Mouse (Mus musculus) megakaryocyte-erythroid progenitor cell, adult 5-6 weeks (primary cell): ENCODE results near the gene Zmynd15. TPM values are rescaled to one million over a fixed set of nuclear protein-coding genes. Genes with fewer than 3 reads are reported as not detected.
"Not testable (repeated sequence)": the region's sequence is repeated elsewhere in the genome, so short reads cannot be mapped to it uniquely, and the experiment has no call there.

ENCODE experiments used
- ATAC-seq: replicated peaks from 2 replicates; pipeline ENCODE4 v1.8.0; 2016; ENCODE audit warnings: mild to moderate bottlenecking, inconsistent platforms; ENCODE audit not compliant: severe bottlenecking, poor library complexity, low FRiP score, low TSS enrichment
- total RNA-seq, 2 experiments: library from RNA; stranded (forward) in 1 of 2; stranded (reverse) in 1 of 2; fragments of 200-1000, 215-1000 nt in 1 of 2; fragments of >200 nt in 1 of 2; fragmentation: Nextera tagmentation in 1 of 2; gene quantifications; 2 replicates each; pipeline ENCODE4 v1.2.3; 2014 to 2017

Gene Zmynd15
- 0.30 and 0.94 TPM in 2 replicates for total RNA-seq (2014; fragmentation: Nextera tagmentation)
- total RNA-seq (2017): not detected in 2 replicates

DNA sequence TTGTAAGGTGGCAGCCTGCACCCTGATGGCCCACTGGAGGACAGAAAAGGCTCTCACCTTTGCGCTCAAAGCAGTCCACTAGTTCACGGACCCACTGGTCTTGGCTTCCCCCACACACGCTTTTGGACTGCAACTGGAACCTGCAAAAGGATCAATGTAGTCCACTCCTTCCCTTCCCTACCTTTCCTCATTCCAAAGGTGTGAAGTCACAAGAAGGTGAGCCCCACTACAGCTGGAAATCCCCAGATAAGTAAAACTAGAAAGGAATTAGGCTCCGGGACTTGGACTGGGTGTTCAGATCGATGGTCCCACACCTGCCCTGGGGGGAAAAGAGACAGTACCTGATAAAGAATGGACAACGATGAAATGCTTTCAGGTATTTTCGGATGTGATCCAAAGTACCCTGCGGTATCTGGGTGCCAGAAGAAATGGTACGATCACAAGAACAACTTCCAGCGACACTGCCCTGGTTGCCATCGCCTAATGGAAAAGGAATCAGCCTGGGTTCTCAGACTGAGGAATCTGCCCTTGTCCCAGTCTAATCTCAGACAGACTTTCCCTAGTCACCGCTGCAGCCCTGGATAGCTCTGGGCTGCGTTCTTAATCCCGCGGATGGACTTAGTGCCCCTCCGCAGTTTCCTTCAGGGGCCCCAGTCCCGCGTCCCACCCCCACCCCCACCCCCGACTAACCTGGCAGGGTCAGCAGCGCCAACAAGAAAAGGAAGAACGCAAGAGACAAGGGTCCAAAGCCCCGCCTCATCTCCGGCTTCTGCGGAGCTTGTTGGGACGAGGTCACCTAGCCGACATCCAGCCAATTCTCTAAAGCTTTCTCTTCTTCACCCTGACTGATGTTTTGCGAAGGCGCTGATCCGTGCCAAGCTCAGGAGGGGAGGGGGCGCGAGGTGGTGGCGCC lies at the start of gene Zmynd15:
Zmynd15 (plus strand) TSS at position 746 of the 913 bp plus-strand sequence.
- no peak for ATAC-seq

DNA sequence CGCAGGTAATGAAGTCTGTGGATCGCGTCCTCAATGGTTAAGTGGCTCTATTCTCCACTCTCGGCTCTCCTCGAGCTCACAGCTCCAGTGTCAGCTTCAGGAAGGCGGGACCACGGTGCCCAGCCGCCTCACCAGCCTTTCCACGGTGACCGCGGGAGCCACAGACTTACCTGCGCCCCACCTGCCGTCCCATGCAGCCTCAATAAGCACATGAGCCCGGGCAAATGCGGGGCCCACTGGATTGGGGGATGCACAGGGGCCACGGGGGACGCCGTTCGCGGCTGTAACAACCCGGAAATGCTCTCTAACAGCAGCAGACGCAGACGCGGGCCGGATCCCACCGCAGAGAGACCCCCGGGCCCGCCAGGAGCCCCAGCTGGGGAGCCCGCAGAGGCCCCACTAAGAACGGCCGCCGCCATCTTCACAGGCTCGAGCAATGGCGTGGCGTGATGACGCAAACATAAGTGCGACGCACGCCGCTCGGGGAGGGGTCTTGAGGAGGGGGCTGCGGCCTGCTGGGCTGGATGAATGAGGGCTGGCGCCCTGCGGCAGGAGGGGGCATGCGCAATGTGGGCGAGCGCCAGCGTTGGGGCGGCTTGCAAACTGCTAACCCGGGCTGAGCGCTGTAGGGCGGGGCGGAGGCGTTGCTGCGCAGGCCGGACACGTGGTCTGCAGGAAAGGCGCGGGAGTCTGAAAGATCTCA lies 49.5 kb upstream of the Zmynd15 start, which contains the start of gene Pelp1:
Pelp1 (minus strand) TSS at position 438 of the 703 bp plus-strand sequence.
- peak; percentile 94 for ATAC-seq

DNA sequence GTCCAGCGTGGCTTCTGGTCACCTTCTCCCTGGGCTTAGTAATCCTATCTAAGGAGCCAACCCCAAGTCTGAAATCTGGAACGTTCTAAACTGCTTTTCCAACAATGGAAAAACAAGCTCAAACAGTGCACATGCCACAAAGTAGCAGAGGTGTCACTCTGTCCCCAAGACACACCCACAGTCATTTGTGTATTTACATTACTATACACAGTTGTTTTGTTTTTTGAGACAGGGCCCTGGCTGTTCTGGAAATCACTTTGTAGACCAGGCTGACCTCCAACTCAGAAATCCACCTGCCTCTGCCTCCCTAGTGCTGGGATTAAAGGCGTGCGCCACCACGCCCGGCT lies 49.0 kb upstream of the Zmynd15 start:
- ATAC-seq: peak; percentile 51

DNA sequence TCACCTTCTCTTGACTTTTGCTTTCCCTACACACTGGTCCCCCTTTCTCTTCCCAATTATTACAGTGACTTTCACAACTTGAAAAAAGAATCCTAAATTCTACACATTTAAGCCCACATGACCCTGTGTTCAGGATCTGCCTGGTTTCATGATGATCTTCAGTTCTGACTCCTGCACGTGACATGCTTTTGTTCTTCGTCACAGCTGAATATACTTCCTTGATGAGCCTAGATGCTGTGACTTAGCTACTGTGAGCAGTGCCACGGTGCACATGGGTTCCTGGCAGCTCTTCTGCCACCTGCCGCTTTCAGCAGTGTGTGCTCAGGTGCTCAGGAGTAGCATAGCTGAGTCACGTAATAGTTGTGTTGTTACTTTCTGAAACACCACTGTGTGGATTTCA lies 46.6 kb upstream of the Zmynd15 start:
- no peak for ATAC-seq

DNA sequence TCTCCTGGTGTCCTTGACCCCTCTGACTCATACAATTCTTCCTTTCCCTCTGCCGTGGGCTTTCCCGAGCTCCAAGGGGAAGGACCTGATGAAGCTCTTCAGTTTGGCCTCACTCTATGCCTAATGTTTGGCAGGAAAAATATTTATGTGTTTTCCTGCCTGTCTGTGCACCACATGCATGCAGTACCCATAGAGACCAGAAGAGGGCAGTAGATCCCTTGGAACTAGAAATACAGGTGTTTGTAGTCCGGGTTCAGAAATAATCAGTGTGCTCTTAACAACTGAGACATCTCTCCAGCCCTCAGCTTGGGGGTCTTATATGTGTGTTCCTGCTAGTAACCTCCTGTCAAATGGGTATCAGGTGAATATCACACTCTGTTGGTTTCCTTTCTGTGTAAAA lies 45.3 kb upstream of the Zmynd15 start:
- no peak for ATAC-seq

DNA sequence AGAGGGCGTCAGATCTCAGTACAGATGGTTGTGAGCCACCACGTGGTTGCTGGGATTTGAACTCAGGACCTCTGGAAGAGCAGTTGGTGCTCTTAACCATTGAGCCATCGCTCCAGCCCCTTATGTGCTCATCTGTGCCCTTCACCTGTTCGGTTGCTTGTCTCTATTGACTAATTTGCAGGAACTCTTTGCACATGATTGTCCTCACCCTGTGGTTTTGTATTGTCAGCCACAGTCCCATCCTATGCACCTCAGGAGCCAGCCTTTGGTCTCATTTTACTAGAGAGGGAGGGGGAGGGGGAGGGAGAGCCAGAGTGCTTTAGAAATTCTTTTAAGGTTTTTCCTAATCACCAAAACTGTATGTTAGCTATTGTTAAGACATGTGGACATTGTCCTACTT lies 41.0 kb upstream of the Zmynd15 start:
- no peak for ATAC-seq

DNA sequence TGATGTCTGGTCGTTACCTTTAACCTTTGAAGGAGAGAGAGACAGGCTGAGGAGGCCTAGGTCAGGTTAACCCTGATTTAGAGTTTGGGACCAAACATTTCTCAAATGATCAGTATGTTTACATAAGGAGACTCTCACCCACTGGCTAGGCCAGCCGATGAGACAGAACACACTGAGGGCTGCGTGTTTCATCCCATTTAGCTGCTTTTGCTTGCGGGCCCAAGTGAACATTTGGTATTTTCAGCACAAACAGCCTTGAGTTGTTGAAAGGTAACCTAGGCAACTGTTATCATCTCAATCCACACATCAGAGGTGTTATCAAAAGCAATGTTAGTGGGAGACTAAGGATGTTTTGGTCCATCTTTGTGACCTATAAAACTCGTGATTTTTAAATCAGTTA lies 39.7 kb upstream of the Zmynd15 start:
- ATAC-seq: no peak

DNA sequence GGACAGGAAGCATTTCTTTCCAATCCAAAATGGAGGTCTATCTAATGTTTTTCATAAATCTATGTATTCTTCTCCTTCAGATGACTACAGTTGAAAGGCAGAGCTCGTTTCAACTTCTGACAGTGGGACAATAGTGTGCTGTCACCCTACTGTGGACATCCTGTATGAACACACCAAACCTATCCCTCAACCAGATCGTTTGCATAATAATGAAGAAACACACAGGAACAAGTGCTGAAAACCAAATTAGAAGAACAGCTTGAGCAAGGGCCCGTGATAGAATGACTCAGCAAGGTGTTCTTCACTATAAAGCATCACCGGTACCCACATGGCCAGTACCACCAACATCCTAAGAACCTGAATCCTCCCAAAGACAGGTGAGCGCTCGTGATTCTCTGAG lies 32.6 kb upstream of the Zmynd15 start:
- not testable (repeated sequence) for ATAC-seq

DNA sequence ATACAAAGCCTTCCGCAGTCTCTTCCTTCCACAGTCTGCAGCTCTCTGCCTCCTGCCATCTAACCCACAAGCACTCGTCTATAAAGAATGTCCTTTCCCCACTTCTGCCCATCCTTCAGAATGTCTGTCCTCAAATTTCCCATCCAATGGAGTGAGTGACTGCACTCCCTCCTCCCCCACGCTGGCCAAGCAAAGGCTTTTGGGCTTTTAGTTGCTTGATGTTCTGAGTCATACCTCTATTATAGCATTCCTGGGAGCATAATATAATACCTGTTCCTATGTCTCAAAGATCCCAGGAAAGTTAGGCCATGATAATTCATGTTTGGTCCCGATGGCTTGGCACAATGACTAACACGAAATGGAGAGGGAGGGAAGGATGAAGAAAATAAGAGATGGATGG lies 27.7 kb upstream of the Zmynd15 start:
- no peak for ATAC-seq

DNA sequence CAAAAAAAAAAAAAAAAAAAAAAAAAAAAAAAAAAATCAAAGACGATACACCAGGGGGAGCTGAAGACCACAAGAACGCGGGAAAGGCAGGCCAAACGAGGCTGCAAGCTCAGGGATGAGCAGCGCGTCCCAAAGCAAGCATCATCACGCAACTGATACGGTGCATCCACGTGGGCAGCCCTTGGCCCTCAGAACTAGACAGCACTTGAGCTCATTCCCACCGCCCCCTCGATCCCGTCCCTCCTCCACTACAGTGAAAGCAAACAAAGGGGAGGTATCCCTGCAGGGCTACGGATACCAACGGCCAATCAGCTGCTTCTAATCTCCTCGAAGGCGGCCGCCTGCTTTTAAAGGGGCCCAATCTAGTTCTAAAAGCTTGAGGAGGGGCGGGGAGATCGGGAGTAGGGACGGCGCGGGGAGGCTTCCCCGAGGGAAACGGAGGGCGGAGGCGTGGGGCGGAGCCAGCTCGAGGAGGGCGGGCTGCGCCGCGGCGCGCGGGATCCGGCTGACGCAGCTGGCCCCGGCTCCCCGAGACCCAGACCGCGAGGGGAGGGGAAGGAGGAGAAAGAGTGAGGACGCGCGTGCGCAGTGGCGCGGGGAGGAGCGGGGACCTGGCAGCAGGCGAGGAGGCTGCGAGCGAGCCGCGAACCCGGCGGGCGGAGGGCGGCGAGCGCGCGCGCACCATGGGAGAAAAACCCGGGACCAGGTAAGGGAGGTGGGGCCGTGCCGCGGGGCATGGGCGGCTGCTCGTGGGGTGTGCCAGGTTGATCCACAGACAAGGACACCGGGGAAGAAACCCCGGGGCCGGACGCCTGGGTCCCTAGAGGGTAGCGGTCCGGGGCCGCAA lies 27.0 kb upstream of the Zmynd15 start, which contains the start of gene Arrb2:
Arrb2 (plus strand) TSS at position 588 of the 847 bp plus-strand sequence.
- peak; percentile 92 for ATAC-seq

DNA sequence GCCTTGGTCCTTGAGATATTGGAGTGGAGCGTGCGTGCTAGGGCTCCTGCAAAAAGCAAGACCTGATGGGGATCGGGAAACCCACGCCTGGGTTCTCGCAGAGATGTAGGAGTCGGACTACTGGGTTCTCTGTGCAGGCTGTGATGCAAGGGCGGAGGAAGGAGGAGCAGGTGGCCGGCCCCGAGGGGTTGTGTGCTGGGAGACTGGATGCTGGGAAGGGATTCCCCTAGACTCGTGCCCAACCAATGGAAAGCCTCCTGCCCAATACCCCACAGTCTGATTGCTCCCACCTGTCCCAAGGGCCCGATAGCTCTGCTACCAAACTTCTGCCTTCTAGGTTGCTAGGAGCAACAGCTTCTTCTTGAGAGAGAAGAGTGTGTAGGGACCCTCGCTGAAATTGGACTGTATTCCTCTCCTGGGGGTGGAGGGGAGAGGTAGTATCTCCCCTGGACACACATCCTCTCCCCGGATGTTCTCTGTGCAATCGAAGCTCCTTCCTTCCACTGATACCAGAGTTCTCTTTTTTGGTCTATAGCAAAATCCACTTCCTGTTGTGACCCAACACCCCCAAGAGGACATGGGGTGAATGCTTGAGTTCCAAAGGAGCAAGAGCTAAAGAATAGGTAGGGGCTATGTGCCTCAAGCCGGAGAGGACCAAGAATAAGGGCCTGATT lies 26.2 kb upstream of the Zmynd15 start:
- no peak for ATAC-seq

DNA sequence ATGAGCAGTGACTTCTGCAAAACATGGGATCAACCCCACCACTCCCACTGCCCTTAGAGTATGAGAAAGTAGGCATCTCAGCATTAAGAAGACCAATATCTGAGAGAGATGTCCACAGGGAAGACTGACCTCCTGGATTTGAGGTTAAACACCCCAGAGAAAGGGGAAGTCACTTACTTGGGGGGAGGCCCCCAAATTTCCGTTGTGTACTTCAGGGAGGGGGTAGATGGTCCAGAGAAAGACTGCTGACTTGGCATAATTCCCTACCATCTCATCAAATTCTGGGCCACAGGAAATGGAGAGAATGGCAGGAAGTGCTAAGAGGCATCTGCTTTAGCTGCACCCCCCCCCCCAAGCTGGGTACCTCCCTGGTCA lies 25.7 kb upstream of the Zmynd15 start:
- no peak for ATAC-seq

DNA sequence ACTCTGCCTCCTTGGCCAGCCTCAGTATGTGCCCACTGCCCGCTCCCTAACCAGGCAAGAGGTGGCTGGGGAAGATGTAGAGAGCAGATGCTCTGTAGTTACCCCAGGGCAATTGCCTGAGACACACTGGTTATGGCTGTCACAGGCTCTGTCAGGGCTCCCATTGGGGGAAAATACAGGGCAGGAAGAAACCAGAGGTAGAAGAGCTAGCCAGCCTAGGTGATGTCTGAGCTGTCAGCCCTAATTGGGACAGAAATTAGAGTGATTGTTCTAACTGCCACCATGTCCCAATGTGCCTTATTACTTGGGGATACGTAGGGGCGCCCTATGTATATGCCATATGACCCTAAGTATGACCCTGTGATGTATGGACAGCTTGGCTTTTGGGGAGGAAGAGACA lies 25.3 kb upstream of the Zmynd15 start:
- no peak for ATAC-seq

DNA sequence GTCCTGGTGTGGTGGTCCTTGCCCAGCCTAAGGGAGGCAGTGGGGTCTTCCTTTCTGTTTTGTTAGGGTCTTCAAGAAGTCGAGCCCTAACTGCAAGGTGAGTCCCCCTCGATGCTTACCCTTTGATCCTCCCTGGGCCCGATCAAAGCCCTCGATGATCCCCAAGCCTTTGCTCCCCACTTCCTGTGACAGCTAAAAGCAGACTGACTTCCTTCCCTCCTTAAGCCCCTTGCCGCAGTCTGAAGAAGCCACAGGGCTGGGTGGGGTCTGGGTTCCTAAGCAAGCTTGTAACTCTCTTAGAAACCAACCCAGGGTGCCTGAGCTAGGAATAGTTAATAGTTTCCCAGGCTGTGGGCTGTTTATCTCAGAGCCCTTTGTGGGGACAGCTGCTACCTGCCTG lies 23.8 kb upstream of the Zmynd15 start:
- ATAC-seq: no peak

DNA sequence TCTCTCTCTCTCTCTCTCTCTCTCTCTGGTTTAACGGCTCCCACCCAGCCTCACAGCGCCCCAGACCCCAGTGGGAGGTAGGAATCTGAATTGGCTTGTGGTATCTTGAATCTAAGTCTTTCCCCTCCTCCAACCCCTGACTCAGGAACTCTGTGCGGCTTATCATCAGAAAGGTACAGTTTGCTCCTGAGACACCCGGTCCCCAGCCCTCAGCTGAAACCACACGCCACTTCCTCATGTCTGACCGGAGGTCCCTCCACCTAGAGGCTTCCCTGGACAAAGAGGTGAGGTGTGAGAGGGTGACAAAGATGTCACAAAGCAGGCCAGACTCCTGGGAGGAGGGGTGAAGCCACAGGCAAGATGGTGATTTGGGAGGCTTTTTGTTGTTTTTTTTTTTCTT lies 21.8 kb upstream of the Zmynd15 start:
- no peak for ATAC-seq

DNA sequence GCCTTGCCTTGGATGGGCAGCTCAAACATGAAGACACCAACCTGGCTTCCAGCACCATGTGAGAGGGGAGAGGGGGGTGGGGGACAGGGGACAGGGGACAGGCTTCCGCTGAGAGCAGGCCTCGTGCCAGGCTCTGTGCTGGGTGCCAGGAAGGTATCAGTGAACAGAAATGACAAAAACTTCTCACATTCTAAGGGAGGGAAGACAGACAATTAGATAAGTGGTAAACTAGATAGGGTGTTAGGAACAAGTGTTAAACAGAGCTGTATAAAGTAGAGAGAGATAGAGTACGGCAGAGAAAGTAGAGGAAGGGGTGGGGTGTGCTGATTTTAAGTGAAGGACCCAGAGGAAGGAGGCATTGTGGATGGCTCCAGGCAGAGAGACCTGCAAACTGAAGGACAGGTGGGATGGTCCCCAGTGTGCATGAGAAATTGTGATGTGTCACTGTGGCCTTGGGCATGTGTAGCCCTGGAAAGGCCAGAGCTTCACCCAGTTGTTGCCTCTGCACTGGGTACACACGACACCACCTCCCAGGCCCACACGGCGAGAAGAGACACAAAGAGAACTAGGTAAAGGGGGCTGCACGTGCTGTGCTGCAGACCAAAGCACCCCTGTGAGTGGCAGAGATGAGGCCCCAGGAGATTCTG lies 20.4 kb upstream of the Zmynd15 start:
- ATAC-seq: no peak

DNA sequence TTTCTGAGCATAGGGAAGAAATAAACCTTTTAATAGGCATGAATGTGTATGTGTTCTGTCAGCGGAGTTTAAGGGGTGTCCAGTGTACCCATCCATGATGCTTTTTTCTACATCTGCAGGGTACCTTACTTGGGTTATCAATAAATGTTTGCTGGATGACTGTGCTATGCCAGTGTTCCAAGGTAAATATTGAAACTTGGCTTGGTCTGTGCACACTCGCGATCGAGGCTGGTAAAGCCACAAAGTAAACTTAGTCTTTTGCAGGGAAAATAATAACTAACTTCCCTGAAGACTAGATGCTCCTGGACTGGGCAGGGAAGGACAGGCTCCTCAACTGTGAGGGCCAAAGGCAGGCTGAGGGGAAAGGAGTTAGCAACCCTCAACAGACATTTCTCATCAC lies 18.6 kb upstream of the Zmynd15 start:
- no peak for ATAC-seq

DNA sequence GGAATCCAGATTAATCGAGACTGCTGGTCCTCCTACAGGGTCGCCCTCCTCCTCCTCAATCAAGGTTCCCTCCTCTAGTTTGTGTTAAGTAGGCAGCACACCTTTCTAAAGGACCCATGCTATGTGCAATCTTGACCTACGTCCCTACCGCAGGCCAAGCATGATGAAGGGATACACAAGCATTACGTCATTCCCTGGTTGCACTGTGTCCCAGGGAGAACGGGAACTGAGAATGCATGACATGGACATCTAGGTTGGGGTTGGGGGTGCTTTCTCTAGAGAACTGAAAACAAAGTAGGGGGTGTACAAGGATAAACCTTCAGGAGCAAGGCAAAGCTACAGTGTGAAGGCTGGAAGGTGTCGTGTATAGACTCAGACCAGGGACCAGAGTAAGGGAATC lies 17.4 kb upstream of the Zmynd15 start:
- ATAC-seq: no peak

DNA sequence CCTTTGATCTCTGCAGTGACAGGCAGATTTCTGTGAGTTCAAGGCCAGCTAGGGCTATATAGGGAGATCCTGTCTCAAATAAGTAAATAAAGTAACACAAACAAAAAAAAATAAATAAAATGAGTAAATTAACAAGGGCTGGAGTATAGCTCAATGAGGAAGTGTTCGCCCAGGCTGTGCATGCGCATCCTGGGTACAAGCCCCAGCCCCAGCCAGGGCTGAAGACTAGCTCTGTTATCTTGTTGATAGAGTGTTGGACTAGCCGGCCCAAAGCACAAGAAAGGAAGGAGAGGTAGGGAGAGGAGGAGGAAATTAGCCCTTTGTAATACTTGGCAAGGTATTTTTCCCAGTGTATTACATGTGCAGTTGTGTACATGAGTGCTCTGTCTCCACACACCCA lies 15.3 kb upstream of the Zmynd15 start:
- no peak for ATAC-seq
